Mouse (Mus musculus): ENCODE measurements around the gene Ctsz.

Ctsz gene

DNA sequence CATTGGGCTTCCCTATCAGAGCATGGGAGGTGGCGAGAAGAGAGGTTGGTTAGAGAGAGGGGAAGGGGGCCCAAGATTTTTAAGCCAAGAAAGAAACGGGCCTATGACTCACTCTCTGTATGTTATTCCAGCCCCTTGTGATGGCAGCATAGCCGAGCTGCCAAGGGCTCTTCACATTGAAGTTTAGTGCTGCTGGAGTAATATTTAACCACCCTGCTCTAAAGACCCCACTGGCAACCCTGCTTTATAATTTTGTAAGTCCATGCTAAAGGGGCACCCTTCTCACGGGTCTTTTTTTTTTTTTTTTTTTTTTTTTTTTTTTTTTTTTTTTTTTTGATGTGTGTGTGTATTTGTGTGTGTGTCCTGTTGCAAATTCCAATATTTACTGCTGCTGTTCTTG, 3.1 kb upstream of the Ctsz start:
- no peak for DNase-seq (ENCODE audit: low spot score in 2 of 2)

- no peak for DNase-seq (ENCODE audit: low spot score in 2 of 2)
These were observed 1.1 kb upstream of the Ctsz start for GRCm38 (mm10) chr2:174439961-174440360.

DNA sequence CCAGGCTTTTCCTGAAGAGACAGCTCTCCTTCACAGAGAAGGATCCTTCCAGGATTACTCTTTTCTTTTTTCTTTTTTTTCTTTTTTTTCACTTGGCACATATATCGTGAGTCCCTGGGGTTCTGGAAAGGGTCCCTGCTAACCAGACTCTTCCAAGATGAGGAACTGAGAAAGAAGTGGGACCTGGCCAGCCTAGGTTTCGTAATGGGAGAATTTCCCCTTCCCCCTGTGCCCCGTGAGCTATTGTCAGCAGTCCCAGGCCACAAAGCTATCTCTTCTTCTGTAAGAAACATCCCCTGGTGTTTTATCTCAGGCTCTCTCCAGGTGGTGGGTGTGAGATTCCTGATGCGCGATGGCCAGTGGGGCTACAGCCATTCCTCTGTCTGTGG, 605 bp upstream of the Ctsz start:
- no peak for DNase-seq (ENCODE audit: low spot score in 2 of 2)

- no peak for DNase-seq (ENCODE audit: low spot score in 2 of 2)
These were observed 658 bp downstream of the Ctsz start for GRCm38 (mm10) chr2:174438181-174438580.

DNA sequence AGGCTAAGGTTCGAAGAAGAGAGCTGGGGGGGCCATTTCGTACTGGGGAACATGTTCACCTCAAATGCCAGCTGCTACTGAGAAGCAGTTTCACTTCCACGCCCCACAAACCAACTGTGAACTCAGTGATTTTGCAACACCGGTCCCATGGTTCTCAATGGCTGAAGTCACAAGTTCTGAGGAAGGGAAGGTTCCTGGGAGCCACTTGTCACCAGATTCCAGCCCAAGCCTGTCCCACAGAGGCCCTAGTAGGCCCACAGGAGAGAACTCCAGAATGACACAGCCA, 1.2 kb downstream of the Ctsz start:
- no peak for DNase-seq (ENCODE audit: low spot score in 2 of 2)

- no peak for DNase-seq (ENCODE audit: low spot score in 2 of 2)
These were observed 1.7 kb downstream of the Ctsz start for GRCm38 (mm10) chr2:174436916-174437696.

DNA sequence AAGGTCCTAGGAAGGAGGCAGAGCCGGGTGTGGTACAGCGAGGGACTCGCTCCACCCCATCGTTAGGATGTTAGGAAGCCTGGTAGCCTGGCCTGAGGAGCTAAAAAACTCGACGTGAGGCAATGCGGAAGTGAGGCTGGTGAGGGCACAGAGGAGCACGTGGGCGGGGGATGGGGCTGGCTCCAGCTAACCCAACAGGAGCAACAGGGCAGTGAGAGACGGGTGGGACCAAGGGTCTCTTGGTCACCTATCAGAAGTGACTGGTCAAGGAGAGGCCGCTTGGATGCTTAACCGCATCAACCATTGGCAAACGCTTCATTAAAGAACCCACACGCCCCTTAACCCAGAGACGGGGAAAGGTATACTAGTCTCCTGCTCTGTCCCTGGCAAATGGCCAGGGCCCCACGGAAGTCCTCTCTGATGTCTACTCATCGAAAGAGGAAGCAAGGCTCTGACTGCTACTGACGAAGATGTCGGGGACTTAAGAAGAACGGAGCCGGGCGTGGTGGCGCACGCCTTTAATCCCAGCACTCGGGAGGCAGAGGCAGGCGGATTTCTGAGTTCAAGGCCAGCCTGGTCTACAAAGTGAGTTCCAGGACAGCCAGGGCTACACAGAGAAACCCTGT, 2.6 kb downstream of the Ctsz start:
- no peak for DNase-seq (ENCODE audit: low spot score in 2 of 2)

DNA sequence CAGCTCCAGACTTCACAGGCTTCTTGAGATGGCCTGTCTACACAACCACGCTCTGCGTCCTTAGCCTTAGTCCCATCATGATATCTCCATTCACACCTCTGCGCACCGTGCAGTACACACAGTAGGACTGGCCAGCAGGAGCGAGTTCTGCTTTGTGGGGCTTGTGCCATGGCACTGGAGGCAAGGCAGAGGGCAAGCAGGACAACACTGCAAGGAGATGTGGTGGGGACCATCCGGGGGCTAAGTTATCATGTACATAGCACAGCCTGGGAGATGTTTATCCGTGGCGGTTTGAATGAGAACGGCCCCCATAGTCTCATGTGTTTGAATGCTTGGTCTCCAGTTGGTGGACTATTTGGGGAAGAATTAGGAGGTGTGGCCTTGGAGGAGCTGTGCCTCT, 3.9 kb downstream of the Ctsz start:
- no peak for DNase-seq (ENCODE audit: low spot score in 2 of 2)

DNA sequence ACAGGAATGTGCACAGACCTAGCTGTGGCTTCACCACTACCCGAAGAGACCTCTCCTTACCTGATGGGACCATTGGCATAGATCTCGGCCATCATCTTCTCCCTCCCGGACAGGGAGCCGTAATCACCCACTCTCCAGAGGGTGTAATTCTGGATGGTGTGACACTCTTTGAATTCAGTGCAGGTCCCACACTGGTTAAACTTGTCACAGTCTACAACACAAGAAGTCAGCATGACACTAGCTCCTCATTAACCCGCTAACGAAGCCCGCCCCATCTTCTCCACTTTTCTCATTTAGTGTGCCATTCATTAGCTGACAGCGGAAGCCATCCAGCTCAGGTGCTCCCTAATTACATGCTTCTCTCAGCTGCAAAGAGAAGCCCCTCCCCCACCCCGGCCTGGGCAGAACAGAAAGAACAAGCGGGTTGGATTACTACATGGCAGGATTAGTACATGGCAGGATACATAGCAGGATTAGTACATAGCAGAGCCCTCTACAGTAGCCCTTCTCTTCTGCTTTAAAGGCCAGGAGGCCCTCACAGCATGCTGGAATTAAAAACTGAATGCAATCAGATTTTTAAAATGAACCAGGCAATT, 9.7 kb downstream of the Ctsz start:
- no peak for DNase-seq (ENCODE audit: low spot score in 2 of 2)

- DNase-seq (ENCODE audit: low spot score in 2 of 2): no peak
These were observed 10.6 kb downstream of the Ctsz start for GRCm38 (mm10) chr2:174428076-174428835.

DNA sequence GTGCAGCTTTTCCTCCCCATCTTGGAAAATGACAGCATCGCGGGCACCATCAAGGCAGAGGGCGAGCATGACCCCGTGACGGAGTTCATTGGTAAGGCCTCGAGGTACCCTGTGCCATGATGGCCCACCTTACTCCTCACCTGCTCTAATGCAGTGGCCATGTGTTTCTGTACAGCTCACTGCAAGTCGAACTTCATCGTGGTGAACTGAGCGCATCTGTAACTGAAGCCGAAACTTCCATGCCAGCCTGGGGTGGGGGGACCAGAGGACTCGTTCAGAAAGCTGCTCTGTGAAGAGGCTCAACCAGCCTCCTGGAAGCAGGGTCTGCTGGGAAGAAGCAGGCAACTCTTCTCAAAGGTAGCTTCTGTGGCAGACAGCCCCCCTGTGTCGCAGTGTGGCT, 12.0 kb downstream of the Ctsz start:
- DNase-seq (ENCODE audit: low spot score in 2 of 2): no peak

DNA sequence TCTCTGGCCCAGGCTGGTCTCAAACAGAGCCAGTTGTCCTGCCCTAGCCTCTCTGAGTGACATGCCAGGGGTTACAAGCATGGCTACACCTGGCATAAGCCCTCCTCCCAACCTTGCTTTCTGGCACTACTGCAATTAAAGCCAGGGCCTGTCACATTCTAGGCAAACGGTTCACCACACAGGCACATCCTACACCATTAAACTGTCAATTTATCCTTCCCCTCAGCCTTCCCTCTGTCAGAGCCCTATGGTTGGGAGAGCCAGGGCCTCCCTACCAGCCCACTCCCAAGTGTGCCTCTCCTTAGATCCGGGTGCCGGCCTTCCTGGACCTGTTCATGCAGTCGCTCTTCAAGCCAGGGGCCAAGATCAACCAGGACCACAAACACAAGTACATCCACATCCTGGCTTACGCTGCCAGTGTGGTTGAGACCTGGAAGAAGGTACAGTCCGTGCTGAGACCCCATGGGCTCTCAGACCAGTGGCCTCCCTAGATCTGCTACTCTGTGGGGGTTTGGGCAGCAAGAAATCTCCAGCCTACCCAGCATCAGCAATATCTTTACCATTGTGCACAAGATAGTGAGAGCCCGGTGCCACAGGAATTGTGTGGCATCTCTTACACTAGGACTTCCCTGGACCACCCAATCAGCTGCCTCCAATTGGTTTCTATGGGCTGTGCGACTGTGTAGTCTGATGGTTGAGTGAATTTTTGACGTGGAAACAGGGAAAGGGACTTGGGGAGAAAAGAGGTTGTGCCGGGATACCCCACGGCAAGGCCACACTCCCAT, 14.3 kb downstream of the Ctsz start:
- DNase-seq (ENCODE audit: low spot score in 2 of 2): no peak

DNA sequence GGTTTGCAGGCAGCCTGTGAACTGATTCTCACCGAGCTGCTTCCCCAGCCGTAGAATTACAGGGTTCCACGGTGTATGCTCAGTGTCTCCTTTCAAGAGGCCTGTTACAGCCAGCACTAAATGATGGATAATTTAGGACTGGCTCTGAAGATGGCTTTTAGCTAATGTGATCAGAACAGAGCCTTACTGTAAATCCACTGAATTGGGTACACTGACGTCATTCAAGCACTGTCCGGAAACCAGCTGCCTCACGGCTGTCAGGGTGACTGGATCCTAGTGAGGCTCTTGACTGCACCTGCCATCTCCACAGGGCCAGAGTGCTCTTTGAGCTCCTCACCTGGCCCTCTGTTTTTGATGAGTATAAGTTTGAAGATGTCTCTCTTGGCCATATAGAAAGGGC, 17.7 kb downstream of the Ctsz start:
- no peak for DNase-seq (ENCODE audit: low spot score in 2 of 2)

DNA sequence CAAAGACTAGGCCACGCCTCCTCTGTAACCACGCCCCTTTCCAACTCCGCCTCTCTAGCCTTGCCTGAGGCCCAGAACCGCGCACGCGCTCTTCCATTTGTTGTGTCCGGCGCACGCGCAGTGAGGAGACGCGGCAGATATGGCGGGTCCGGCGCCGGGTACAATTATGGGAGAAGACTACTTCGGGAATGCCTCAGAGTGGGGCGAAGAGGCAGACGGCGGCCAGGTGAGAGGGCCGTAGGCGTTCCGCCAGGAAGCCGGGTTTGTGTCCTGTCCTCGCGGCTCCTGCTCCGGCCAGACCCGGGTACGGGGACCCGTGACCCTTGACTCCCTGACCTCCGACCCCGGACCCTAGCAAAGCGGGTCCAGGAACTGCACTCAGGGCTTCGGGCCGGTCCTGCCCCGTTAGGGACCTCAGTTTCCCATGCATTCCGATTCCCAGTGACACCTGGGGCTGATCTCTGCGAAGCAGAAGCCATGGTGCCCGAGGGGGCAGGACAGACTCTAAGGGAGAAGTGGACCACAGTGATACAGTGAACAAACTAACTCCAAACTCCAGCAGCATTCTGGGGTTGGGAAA, 23.0 kb downstream of the Ctsz start, which contains the start of gene Nelfcd:
TSS of gene Nelfcd (plus strand) at position 74 of the 580 bp plus-strand sequence.
- peak; percentile 83 to 93 for DNase-seq (ENCODE audit: low spot score in 2 of 2)

GRCm38 (mm10) chr2:174415001-174415730, 23.7 kb downstream of the Ctsz start:
- DNase-seq (ENCODE audit: low spot score in 2 of 2): no peak

DNA sequence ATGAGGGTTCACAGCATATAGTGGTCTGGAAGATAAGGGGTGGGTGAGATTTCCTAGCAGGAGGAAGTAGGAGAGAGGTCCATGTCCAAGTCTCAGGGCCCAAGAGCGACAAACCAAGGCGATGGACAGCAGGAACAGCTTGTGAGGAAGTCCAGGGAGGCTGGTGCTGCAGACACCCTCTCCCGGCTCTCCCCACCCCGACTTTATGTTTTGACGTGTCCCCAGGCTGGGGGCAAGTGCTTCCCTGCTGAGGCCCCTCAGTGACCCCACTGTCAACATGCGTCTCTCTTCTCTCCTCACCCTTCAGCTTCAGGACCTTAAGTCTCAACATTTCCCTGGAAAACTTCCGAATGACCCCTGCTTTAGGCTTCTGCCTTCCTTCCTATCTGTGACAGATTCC, 25.7 kb downstream of the Ctsz start:
- no peak for DNase-seq (ENCODE audit: low spot score in 2 of 2)

GRCm38 (mm10) chr2:174410222-174410621, 28.6 kb downstream of the Ctsz start:
- DNase-seq (ENCODE audit: low spot score in 2 of 2): no peak

DNA sequence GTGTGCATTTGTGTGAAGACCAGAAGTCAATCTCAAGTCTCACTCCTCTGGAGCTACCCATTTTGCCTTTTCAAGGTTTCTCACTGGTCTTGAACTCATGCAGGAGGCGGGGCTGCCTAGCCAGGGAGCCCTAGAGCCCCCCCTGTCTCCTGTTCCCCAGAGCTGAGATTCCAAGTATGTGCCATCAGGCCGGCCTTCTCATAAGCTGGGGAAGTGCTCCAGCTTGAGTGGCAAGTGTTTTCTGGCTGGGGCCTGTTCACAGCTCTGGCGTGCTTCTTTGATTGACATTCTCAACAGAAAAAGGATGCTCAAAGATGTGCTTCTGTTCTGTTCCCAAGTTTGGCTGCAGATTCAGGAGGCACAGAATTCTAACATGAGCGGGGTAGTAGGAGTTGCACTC, 38.4 kb downstream of the Ctsz start:
- DNase-seq (ENCODE audit: low spot score in 2 of 2): no peak

- no peak for DNase-seq (ENCODE audit: low spot score in 2 of 2)
These were observed 41.0 kb downstream of the Ctsz start for GRCm38 (mm10) chr2:174397881-174398280.

- no peak for DNase-seq (ENCODE audit: low spot score in 2 of 2)
These were observed 41.8 kb downstream of the Ctsz start for GRCm38 (mm10) chr2:174397065-174397464.

GRCm38 (mm10) chr2:174396643-174397042, 42.2 kb downstream of the Ctsz start:
- no peak for DNase-seq (ENCODE audit: low spot score in 2 of 2)
